Mouse (Mus musculus) liver, adult 2 months (tissue): ENCODE data around the gene Gm38392. TPM values are rescaled to one million over a fixed set of nuclear protein-coding genes. Genes with fewer than 3 reads are reported as not detected.
"Not testable (repeated sequence)": the region's sequence is repeated elsewhere in the genome, so short reads cannot be mapped to it uniquely, and the experiment has no call there.

Experiments
- DNase-seq: peaks from one replicate; pipeline ENCODE4 v3.0.0-alpha.2; 2011; ENCODE audit warnings: low read depth, low spot score; ENCODE audit errors: extremely low read depth
- H3K27ac ChIP-seq: fragments of 200-500 bp; replicated peaks from 2 replicates; pipeline ENCODE4 v1.5.1; 2012; ENCODE audit warnings: low read depth, mild to moderate bottlenecking, control low read depth, inconsistent platforms, low read length; ENCODE audit not compliant: insufficient read depth
- H3K27me3 ChIP-seq: fragments of 200-500 bp; 2 replicates; pipeline ENCODE4 v1.6.1; 2012; ENCODE audit warnings: mild to moderate bottlenecking, moderate library complexity, low read length, inconsistent platforms; ENCODE audit not compliant: control insufficient read depth, insufficient read depth
- H3K36me3 ChIP-seq: fragments of 200-500 bp; 2 replicates; pipeline ENCODE4 v1.6.1; 2012; ENCODE audit warnings: low read length, inconsistent platforms; ENCODE audit not compliant: control insufficient read depth, insufficient read depth
- H3K4me1 ChIP-seq: fragments of 200-500 bp; 2 replicates; pipeline ENCODE4 v1.6.1; 2011; ENCODE audit warnings: low read length; ENCODE audit not compliant: control insufficient read depth, insufficient read depth
- H3K4me3 ChIP-seq: fragments of 200-500 bp; 2 replicates; pipeline ENCODE4 v1.5.1; 2011; ENCODE audit warnings: low read depth, mild to moderate bottlenecking, control low read depth, low read length, moderate library complexity; ENCODE audit not compliant: insufficient read depth
- H3K79me2 ChIP-seq: fragments of 200-500 bp; 2 replicates; pipeline ENCODE4 v1.6.1; 2012; ENCODE audit warnings: inconsistent platforms, mild to moderate bottlenecking, low read length, moderate library complexity; ENCODE audit not compliant: control insufficient read depth, insufficient read depth
- H3K9ac ChIP-seq: fragments of 200-500 bp; 2 replicates; pipeline ENCODE4 v1.6.1; 2012; ENCODE audit warnings: low read depth, mild to moderate bottlenecking, control low read depth, inconsistent platforms, low read length
- CTCF ChIP-seq: fragments of 200-500 bp; IDR thresholded peaks from 2 replicates; pipeline ENCODE4 v1.5.1; 2011; ENCODE audit warnings: low read depth, low read length, control low read depth
- POLR2A ChIP-seq: fragments of 200-500 bp; IDR thresholded peaks from 2 replicates; pipeline ENCODE4 v1.6.1; 2011; ENCODE audit warnings: low read length, control low read depth; ENCODE audit not compliant: insufficient read depth; ENCODE audit errors: extremely low read depth
- WGBS: fragments of 180-500 bp; shearing (Covaris S2); methylation state at CpG from one replicate; pipeline ENCODE4 v1.1.7; 2018; 5-methylcytosine and 5-hydroxymethylcytosine counted together
- polyA plus RNA-seq: library from polyadenylated mRNA; depleted of rRNA; stranded (reverse); fragments of >200 nt; gene quantifications from 2 replicates; pipeline ENCODE4 v1.2.3, GENCODE M21; 2012
- total RNA-seq: library from RNA; depleted of rRNA; stranded (reverse); fragments of >200 nt; gene quantifications from 2 replicates; pipeline ENCODE4 v1.2.3, GENCODE M21; 2014

Gm38392 gene
- total and polyA plus RNA-seq, 2 experiments = not detected

DNA sequence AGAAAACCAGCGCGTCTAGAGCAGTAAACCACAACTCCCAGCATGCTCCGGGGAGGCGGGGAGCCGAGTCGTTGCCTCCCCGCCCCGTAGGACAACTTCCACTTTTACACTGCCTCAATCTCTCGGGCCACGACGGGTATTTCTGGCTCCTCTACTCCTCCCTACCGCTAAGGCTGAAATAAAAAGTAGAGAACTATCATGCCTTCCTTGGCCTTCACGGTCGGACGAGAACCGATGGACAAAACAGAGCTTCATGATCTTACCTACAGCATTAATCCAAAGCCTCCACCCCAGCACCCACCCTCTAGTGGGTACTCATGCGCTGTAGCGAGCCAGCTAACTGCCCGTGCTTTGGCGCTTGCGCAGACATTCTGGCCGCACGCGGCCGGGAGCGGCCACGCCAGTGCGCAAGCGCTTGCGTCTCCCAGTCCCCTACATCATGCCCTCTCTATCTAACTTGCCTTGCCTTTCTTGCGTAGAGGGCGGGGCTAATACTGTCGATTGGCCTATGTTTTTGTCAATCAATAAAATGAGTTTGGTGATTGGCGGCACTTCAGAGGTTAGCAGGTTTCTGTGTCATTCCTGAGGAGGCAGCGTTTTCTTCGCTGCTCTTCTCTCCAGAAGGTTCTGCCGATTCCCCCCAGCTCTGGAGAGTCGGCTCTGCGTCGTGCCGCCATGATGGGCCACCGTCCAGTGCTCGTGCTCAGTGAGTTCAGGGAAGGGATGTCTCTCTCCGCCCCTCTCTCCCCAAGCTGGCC is 9.7 kb upstream of the Gm38392 start, which contains the start of the genes Tsacc and Cct3:
TSS of gene Tsacc (minus strand) at position 439 of the 758 bp plus-strand sequence.
TSS of gene Cct3 (plus strand) at position 556 of the 758 bp plus-strand sequence.
- Histone ChIP-seq H3K27me3 (no peaks in the 10 kb centered on the region), H3K27ac (peak within 1 kb of the TSS; percentile 82), H3K4me1 (peaks cover 2% of the 10 kb centered on the region; the same call in 1 of the 2 replicates), H3K36me3 (peaks cover 24% of the 10 kb centered on the region), H3K79me2 (peaks cover 8% of the 10 kb centered on the region), H3K4me3 (peak within 1 kb of the TSS; percentile 86), H3K9ac (peak within 1 kb of the TSS; percentile 85)
- peak; percentile 99 for DNase-seq
- WGBS = under 1% methylated on average over 44 of the region's 44 CpGs
- TF ChIP-seq POLR2A = peak; percentile 67
- TF ChIP-seq CTCF = 0 out of 2 replicates have a peak, but pooled peaks have one; percentile 12

DNA sequence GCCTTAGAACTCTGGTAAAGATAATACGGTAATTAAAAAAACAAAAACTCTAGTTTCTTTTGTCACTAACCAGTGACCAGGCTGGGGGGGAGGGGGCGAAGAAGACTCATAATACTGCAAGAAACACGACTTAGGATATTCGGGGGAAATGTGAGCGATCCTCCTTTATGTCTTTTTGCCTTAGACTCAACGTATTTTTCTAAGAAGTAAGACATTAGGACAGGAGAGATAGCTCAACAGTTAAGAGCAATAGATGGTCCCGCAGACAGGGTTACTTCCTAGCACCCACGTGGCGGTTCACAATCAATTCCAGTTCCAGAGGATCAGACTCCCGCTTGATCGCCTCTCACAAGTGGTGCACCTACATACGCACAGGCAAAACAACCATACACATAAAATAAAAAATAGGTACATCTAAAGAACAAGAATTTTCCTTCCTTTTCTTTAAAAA is 9.1 kb upstream of the Gm38392 start:
- TF ChIP-seq POLR2A (no peak), CTCF (no peak)
- 0% methylated on average over 12 of the region's 12 CpGs for WGBS
- peak overlapping the region; percentile 82 for H3K27ac ChIP-seq

GRCm38 (mm10) chr3:88295272-88295671 is 8.3 kb upstream of the Gm38392 start:
- not testable (repeated sequence) for H3K4me3 ChIP-seq, H3K27ac ChIP-seq

More for the DNA sequence above, 9.1 kb upstream of the Gm38392 start:
- Histone ChIP-seq H3K9ac (peak overlapping the region; percentile 33), H3K27me3 (no peaks in the 10 kb centered on the region), H3K4me3 (peak overlapping the region; percentile 65), H3K4me1 (peaks cover 2% of the 10 kb centered on the region; the same call in 1 of the 2 replicates), H3K36me3 (peaks cover 18% of the 10 kb centered on the region), H3K79me2 (peaks cover 8% of the 10 kb centered on the region)
- no peak for DNase-seq

GRCm38 (mm10) chr3:88291970-88292369 is 5.0 kb upstream of the Gm38392 start:
- DNase-seq = peak; percentile 17
- no peaks in the 10 kb centered on the region for H3K4me1 ChIP-seq
- H3K36me3 ChIP-seq = no peaks in the 10 kb centered on the region
- no peaks in the 10 kb centered on the region for H3K27me3 ChIP-seq
- TF ChIP-seq CTCF = peak; percentile 39; the same call in 1 of the 2 replicates
- no peak for TF ChIP-seq POLR2A
- H3K79me2 ChIP-seq = no peaks in the 10 kb centered on the region
- H3K27ac ChIP-seq = no peak overlapping the region
- 45% methylated on average over 4 of the region's 4 CpGs for WGBS
- no peak overlapping the region for H3K9ac ChIP-seq
- no peak overlapping the region for H3K4me3 ChIP-seq

More at GRCm38 (mm10) chr3:88295272-88295671, 8.3 kb upstream of the Gm38392 start:
- not testable (repeated sequence) for H3K27me3 ChIP-seq, DNase-seq, H3K79me2 ChIP-seq, H3K4me1 ChIP-seq, H3K36me3 ChIP-seq, H3K9ac ChIP-seq
- 75% methylated on average over 1 of the region's 1 CpGs for WGBS

DNA sequence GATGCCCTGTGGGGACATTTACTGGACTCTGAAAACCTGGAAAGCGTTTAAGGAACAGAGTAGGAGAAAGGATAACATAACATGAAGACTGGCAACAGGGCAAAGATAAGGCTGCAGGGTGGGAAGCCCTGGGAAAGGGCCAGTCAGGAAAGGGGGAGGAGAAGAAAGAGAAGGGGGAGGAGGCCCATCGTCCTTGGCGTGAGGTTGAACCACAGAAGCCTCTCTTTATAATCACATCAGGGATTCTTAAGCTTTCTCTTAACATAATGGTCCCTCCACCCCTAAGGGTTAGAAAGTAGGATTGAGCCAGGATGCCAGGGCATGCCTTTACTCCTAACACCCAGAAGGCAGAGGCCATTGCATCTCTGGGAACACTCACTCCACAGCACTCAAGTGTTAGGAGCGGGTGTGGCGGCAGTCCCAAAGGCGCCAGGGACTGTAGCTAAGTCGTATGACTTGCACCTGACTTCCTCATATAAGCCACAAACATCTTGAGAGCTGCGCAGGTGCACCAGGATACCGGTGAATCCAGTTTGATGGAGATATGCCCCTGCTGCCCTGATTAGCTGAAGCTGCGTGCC is 1.2 kb upstream of the Gm38392 start:
- not testable (repeated sequence) for H3K79me2 ChIP-seq, H3K36me3 ChIP-seq, DNase-seq, H3K9ac ChIP-seq, H3K4me1 ChIP-seq, H3K27ac ChIP-seq, H3K4me3 ChIP-seq, H3K27me3 ChIP-seq
- WGBS = 87% methylated on average over 8 of the region's 10 CpGs

DNA sequence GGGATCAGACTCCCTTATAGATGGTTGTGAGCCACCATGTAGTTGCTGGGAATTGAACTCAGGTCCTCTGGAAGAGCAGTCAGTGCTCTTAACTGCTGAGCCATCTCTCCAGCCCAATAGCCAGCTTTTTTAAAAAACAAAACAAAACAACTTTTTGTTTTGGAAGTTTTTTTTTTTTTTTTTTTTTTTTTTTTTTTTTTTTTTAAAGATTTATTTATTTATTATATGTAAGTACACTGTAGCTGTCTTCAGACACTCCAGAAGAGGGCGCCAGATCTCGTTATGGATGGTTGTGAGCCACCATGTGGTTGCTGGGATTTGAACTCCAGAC is 1.5 kb downstream of the Gm38392 start:
- WGBS = 40% methylated on average over 1 of the region's 2 CpGs
- not testable (repeated sequence) for DNase-seq, H3K4me3 ChIP-seq, H3K79me2 ChIP-seq, H3K27ac ChIP-seq, H3K27me3 ChIP-seq, H3K9ac ChIP-seq, H3K36me3 ChIP-seq, H3K4me1 ChIP-seq

- not testable (repeated sequence) for H3K4me1 ChIP-seq, H3K9ac ChIP-seq, H3K4me3 ChIP-seq, DNase-seq, H3K79me2 ChIP-seq, H3K27me3 ChIP-seq, H3K27ac ChIP-seq, H3K36me3 ChIP-seq
- WGBS = 96% methylated on average over 14 of the region's 14 CpGs
Measured at GRCm38 (mm10) chr3:88284815-88285564, 2.0 kb downstream of the Gm38392 start.

DNA sequence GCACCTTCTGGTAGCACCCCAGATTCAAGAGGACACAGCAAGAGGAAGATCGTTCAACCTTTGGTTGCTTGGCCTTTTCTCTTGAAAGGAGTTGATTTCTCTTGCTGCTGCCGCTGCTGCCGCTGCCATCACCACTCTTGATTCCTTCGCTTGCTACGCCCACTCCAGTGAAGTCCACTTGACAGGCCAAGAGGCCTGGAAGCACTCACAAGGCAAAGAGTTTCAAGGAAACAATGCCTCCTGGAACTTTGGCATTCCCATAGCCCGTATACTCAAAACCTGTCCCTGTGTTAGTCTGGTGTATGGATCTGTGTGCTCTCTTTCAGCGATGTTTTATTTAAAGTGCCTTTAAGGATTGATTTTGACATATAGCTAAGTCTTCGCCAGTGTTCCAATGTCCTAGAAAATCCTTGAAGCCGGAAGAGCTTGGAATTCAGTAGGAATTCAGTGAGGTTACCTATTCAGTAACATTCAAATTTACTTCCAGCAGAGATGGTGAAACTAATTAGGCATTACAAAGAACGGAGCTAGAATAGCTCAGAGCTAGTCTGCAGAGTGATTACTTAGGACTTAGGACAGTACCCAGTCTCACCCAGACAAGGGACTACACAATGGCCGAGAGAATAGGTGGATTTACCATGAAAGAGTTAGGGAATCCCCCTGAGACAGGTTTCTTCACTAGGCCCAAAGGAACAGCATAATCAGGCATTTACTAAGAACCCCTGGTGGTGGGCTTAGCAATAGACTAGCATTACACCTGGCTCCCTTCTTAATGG is 5.7 kb downstream of the Gm38392 start:
- not testable (repeated sequence) for H3K36me3 ChIP-seq, H3K4me1 ChIP-seq, H3K79me2 ChIP-seq, DNase-seq, H3K4me3 ChIP-seq, H3K27me3 ChIP-seq, H3K27ac ChIP-seq, H3K9ac ChIP-seq
- WGBS = 83% methylated on average over 11 of the region's 11 CpGs
